ENCODE assay signal across 34 mouse cellular contexts in genomic region chr3:27241864-27242263, GRCm38 (mm10).
"Had no signal": no experiment of that assay in that cellular context is flagged by ENCODE, and none has a peak within 500 bp of the region (broad histone marks: within the 10 kb centered on the region; RNA-seq: fewer than 3 reads in every experiment).

No protein-coding gene starts in this region.

- H3K9ac ChIP-seq: heart, embryonic 12.5 days; heart, embryonic 13.5 days; heart, embryonic 15.5 days; hindbrain, embryonic 12.5 days; hindbrain, embryonic 13.5 days; hindbrain, embryonic 15.5 days; intestine, embryonic 15.5 days; kidney, embryonic 15.5 days had no signal

- H3K36me3 ChIP-seq: intestine, embryonic 15.5 days had no signal

- H3K27ac ChIP-seq: heart, embryonic 10.5 days; heart, embryonic 13.5 days; heart, embryonic 15.5 days; hindbrain, embryonic 10.5 days; hindbrain, embryonic 12.5 days; hindbrain, embryonic 13.5 days; hindbrain, embryonic 15.5 days; hindbrain, postnatal 0 days; intestine, embryonic 15.5 days; kidney, embryonic 15.5 days; kidney, postnatal 0 days; layer of hippocampus, adult 2 months; left cerebral cortex, adult 2 months had no signal

- H3K4me1 ChIP-seq: heart, embryonic 10.5 days; heart, embryonic 12.5 days; heart, embryonic 13.5 days; heart, embryonic 15.5 days; hindbrain, embryonic 10.5 days; hindbrain, embryonic 12.5 days; hindbrain, embryonic 13.5 days; hindbrain, embryonic 15.5 days; intestine, embryonic 15.5 days; kidney, embryonic 15.5 days had no signal

- ATAC-seq: hindbrain, embryonic 16.5 days; hindbrain, postnatal 0 days; inflammation-experienced regulatory T-cells, adult 6 months; intestine, embryonic 15.5 days; intestine, embryonic 16.5 days; intestine, postnatal 0 days had no signal

- H3K9me3 ChIP-seq: heart, embryonic 10.5 days; heart, embryonic 12.5 days; heart, embryonic 13.5 days; heart, embryonic 15.5 days; hindbrain, embryonic 10.5 days; hindbrain, embryonic 12.5 days; hindbrain, embryonic 13.5 days; hindbrain, embryonic 15.5 days; intestine, embryonic 15.5 days; kidney, embryonic 15.5 days had no signal

- H3K4me2 ChIP-seq: heart, embryonic 11.5 days; heart, embryonic 12.5 days; heart, embryonic 13.5 days; heart, embryonic 15.5 days; hindbrain, embryonic 12.5 days; hindbrain, embryonic 13.5 days; hindbrain, embryonic 15.5 days; intestine, embryonic 15.5 days; kidney, embryonic 15.5 days had no signal

- DNase-seq: heart, postnatal 10 days; heart, postnatal 14 days; heart, postnatal 36 days; heart, postnatal 4 days; kidney, adult 11 months; kidney, adult 18-20 months; kidney, adult 2 months; kidney, adult 8-10 months; kidney, adult 9 months; kidney, postnatal 10 days; kidney, postnatal 14 days; kidney, postnatal 36 days; kidney, postnatal 4 days; layer of hippocampus, adult 9-11 months; layer of hippocampus, postnatal 36 days had no signal

- H3K27me3 ChIP-seq: heart, embryonic 12.5 days; heart, embryonic 13.5 days; heart, embryonic 15.5 days; hindbrain, embryonic 12.5 days; hindbrain, embryonic 13.5 days; hindbrain, embryonic 15.5 days; intestine, embryonic 15.5 days; kidney, embryonic 15.5 days had no signal

- H3K4me3 ChIP-seq: heart, embryonic 10.5 days; heart, embryonic 12.5 days; heart, embryonic 13.5 days; heart, embryonic 15.5 days; hindbrain, embryonic 10.5 days; hindbrain, embryonic 12.5 days; hindbrain, embryonic 13.5 days; hindbrain, embryonic 15.5 days; intestine, embryonic 15.5 days; kidney, embryonic 15.5 days; layer of hippocampus, adult 2 months; left cerebral cortex, adult 2 months had no signal
